Comparison of ENCODE assay signal across 8 mouse cellular contexts in genomic region chr13:69610751-69611397, GRCm38 (mm10). TPM values are rescaled to one million over a fixed set of nuclear protein-coding genes. Genes with fewer than 3 reads are reported as not detected.
DNase-seq lines count a peak whose midpoint lies in the region; ATAC-seq and TF ChIP-seq lines count a peak whose summit lies in the region.

No protein-coding gene starts in this region.

- no peak overlapping the region for H3K27ac ChIP-seq in forebrain, embryonic 14.5 days (ENCODE audit: low read depth, low read length)
- H3K27ac ChIP-seq in hindbrain, embryonic 14.5 days, result no peak overlapping the region; the same call in 1 of the 2 replicates
- H3K27ac ChIP-seq in liver, embryonic 16.5 days (ENCODE audit: low read length), result no peak overlapping the region
- H3K27ac ChIP-seq in olfactory bulb, adult 2 months (ENCODE audit: insufficient read depth, low read depth, low read length), result no peak overlapping the region

- 1% methylated on average over 40 of the region's 40 CpGs for WGBS in forebrain, embryonic 14.5 days
- under 1% methylated on average over 40 of the region's 40 CpGs for WGBS in hindbrain, embryonic 14.5 days
- WGBS in liver, embryonic 16.5 days (ENCODE audit: insufficient replicate concordance), result 1% methylated on average over 40 of the region's 40 CpGs
- under 1% methylated on average over 40 of the region's 40 CpGs for WGBS in olfactory bulb, adult 2 months

- peaks cover 20% of the 10 kb centered on the region for H3K36me3 ChIP-seq in forebrain, embryonic 14.5 days (ENCODE audit: control insufficient read depth, insufficient read depth, low read length)
- H3K36me3 ChIP-seq in hindbrain, embryonic 14.5 days (replicated peaks; ENCODE audit: control insufficient read depth, insufficient read depth), result peaks cover 24% of the 10 kb centered on the region
- H3K36me3 ChIP-seq in liver, embryonic 16.5 days (ENCODE audit: control insufficient read depth, insufficient read depth), result no peaks in the 10 kb centered on the region; the same call in 1 of the 2 replicates

- H3K9ac ChIP-seq in forebrain, embryonic 14.5 days (ENCODE audit: low read length), result peak overlapping the region; percentile 74
- H3K9ac ChIP-seq in hindbrain, embryonic 14.5 days, result peak overlapping the region; percentile 64
- peak overlapping the region; percentile 67 for H3K9ac ChIP-seq in liver, embryonic 16.5 days (ENCODE audit: low read depth, low read length)

- peaks cover 5% of the 10 kb centered on the region for H3K4me1 ChIP-seq in forebrain, embryonic 14.5 days (ENCODE audit: control insufficient read depth, insufficient read depth, low read length)
- 0 out of 2 replicates have a peak, but pooled peaks cover 7% of the 10 kb centered on the region for H3K4me1 ChIP-seq in hindbrain, embryonic 14.5 days (replicated peaks; ENCODE audit: control insufficient read depth, insufficient read depth, low read length)
- H3K4me1 ChIP-seq in liver, embryonic 16.5 days (ENCODE audit: control insufficient read depth, low read depth, low read length), result peaks cover 13% of the 10 kb centered on the region
- H3K4me1 ChIP-seq in olfactory bulb, adult 2 months (ENCODE audit: control insufficient read depth, insufficient read depth, low read length), result peaks cover 4% of the 10 kb centered on the region; the same call in 1 of the 2 replicates

- TF ChIP-seq POLR2A in olfactory bulb, adult 2 months (IDR thresholded peaks at IDR 0.05; ENCODE audit: insufficient read depth, low read depth, low read length), result no peak

- H3K9me3 ChIP-seq in forebrain, embryonic 14.5 days (replicated peaks; ENCODE audit: control insufficient read depth, low read length), result no peaks in the 10 kb centered on the region
- H3K9me3 ChIP-seq in hindbrain, embryonic 14.5 days (ENCODE audit: control insufficient read depth, low read length), result no peaks in the 10 kb centered on the region
- H3K9me3 ChIP-seq in liver, embryonic 16.5 days (replicated peaks; ENCODE audit: control insufficient read depth, low read length), result no peaks in the 10 kb centered on the region

- peak overlapping the region; percentile 97 for H3K4me2 ChIP-seq in forebrain, embryonic 14.5 days (ENCODE audit: low read length)
- H3K4me2 ChIP-seq in hindbrain, embryonic 14.5 days (replicated peaks), result peak overlapping the region; percentile 71
- H3K4me2 ChIP-seq in liver, embryonic 16.5 days (ENCODE audit: low read depth, low read length), result peak overlapping the region; percentile 99

- peak; percentile 70 to 77 for DNase-seq in right cerebral cortex, postnatal 10 days (ENCODE audit: low spot score in 2 of 2)
- DNase-seq in right cerebral cortex, adult 18-20 months, result no peak
- peak; percentile 63 for DNase-seq in adrenal gland, postnatal 14 days
- no peak for DNase-seq in forebrain, embryonic 14.5 days (ENCODE audit: low spot score)
- DNase-seq in hindbrain, embryonic 14.5 days (ENCODE audit: low spot score), result no peak

- no peak; the same call in 1 of the 2 replicates for ATAC-seq in forebrain, embryonic 14.5 days
- no peak for ATAC-seq in hindbrain, embryonic 14.5 days (ENCODE audit: low FRiP score)
- peak; percentile 1 for ATAC-seq in liver, embryonic 16.5 days (ENCODE audit: low read depth)
- no peak for ATAC-seq in CD4-positive, CD25-positive, alpha-beta regulatory T cell, adult 4 months

- TF ChIP-seq CTCF in olfactory bulb, adult 2 months (IDR thresholded peaks at IDR 0.05; ENCODE audit: insufficient read depth, low read depth, low read length), result no peak

- peak overlapping the region; percentile 96 for H3K4me3 ChIP-seq in forebrain, embryonic 14.5 days (ENCODE audit: low read depth, low read length)
- peak overlapping the region; percentile 83 for H3K4me3 ChIP-seq in hindbrain, embryonic 14.5 days (replicated peaks; ENCODE audit: low read length)
- peak overlapping the region; percentile 97 for H3K4me3 ChIP-seq in liver, embryonic 16.5 days (ENCODE audit: low read depth, low read length)
- peak overlapping the region; percentile 99 for H3K4me3 ChIP-seq in olfactory bulb, adult 2 months (ENCODE audit: insufficient read depth, low read depth, low read length)

- H3K27me3 ChIP-seq in forebrain, embryonic 14.5 days (replicated peaks; ENCODE audit: control insufficient read depth, insufficient read depth, low read length), result no peaks in the 10 kb centered on the region
- no peaks in the 10 kb centered on the region for H3K27me3 ChIP-seq in hindbrain, embryonic 14.5 days (ENCODE audit: control insufficient read depth, insufficient read depth, low read length)
- H3K27me3 ChIP-seq in liver, embryonic 16.5 days (ENCODE audit: control insufficient read depth, insufficient read depth, low read depth, low read length), result peaks cover 2% of the 10 kb centered on the region; the same call in 1 of the 2 replicates

RNA-seq across cellular contexts. Expression of gene Srd5a1, which starts 0.4 kb away (rescaled TPM):
- 16.7 and 18.2 TPM in 2 replicates for total RNA-seq in adrenal gland, postnatal 14 days (2021)
- 27.2 and 31.7 TPM in 2 replicates for polyA plus RNA-seq in forebrain, embryonic 14.5 days (2014; fragmentation: Nextera tagmentation; extraction: Ambion mirVana)
- polyA plus RNA-seq in hindbrain, embryonic 14.5 days (2014; fragmentation: Nextera tagmentation; extraction: Ambion mirVana), result 25.3 and 32.9 TPM in 2 replicates
- 2.0 and 3.9 TPM in 2 replicates for polyA plus RNA-seq in liver, embryonic 16.5 days (2015; fragmentation: Nextera tagmentation; extraction: Ambion mirVana)
- polyA plus RNA-seq in olfactory bulb, adult 2 months (2012; ENCODE audit: insufficient read depth, insufficient read length, low replicate concordance, missing spikeins), result not detected in 2 replicates
- 1 to 10 TPM in 1 of 2 experiments, under 1 TPM in 1; 0.32 to 1.9 TPM for polyA plus RNA-seq in CD4-positive, CD25-positive, alpha-beta regulatory T cell, adult 4 months (2017; shearing (Covaris generic))

Comparison
In these comparisons a context has a peak if more than half of its experiments do, and no peak if none do; other contexts are left out.
1. DNase-seq: peak in right cerebral cortex, postnatal 10 days (2 of 2) and adrenal gland, postnatal 14 days (single experiment); none in right cerebral cortex, adult 18-20 months (single experiment), forebrain, embryonic 14.5 days (single experiment) and hindbrain, embryonic 14.5 days (single experiment).
2. Peak in every context shown above with its lines, with median percentiles within 50 percentile points of each other: H3K4me2 ChIP-seq, H3K4me3 ChIP-seq and H3K9ac ChIP-seq.